Mouse (Mus musculus): ENCODE data around the gene Ppp1r2.

DNA sequence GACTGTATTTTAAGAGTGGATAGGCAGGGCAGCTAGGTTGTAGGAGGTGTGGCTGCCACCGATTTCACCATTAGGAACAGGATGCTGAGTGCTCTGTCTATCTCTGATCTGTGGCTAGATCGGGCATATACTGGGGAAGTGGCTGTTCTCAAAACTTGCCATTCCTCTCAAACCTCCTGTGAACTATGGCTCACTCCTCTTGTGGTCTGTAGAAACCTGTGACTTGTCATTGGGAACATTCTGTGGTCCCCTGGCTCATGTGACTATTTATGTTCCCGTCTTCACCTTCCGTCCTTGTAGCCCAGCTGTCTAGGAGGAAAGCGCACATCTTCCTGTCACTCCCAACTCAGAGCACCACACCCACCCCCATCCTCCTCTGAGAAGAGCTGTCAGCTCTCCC is 65.2 kb downstream of the Ppp1r2 start:
- TF ChIP-seq CTCF (IDR thresholded peaks at IDR 0.05; ENCODE audit: control insufficient read depth, insufficient read depth, insufficient replicate concordance, low read depth, low read length) = no peak
- no peak for TF ChIP-seq POLR2A (IDR thresholded peaks at IDR 0.05; ENCODE audit: control insufficient read depth, low read depth, low read length)
